Mouse (Mus musculus): ENCODE measurements around the gene Ankle1. TPM values are rescaled to one million over a fixed set of nuclear protein-coding genes. Genes with fewer than 3 reads are reported as not detected.
"Not testable (repeated sequence)": the region's sequence is repeated elsewhere in the genome, so short reads cannot be mapped to it uniquely, and the experiment has no call there.

Ankle1 gene
- total RNA-seq, 2 experiments from 2014 or later, result 14.3 to 19.8 TPM

- ATAC-seq (replicated peaks; ENCODE audit: poor library complexity), result peak; percentile 68
Observed at GRCm38 (mm10) chr8:71406099-71407015, 547 bp downstream of the Ankle1 start.

- no peak for ATAC-seq (replicated peaks; ENCODE audit: poor library complexity)
Observed at GRCm38 (mm10) chr8:71407441-71407840, 1.6 kb downstream of the Ankle1 start.

GRCm38 (mm10) chr8:71408231-71408630 lies 2.4 kb downstream of the Ankle1 start:
- no peak for ATAC-seq (replicated peaks; ENCODE audit: poor library complexity)

GRCm38 (mm10) chr8:71411535-71412273 lies 5.9 kb downstream of the Ankle1 start:
- ATAC-seq (replicated peaks; ENCODE audit: poor library complexity), result peak; percentile 52

GRCm38 (mm10) chr8:71422121-71422520 lies 16.3 kb downstream of the Ankle1 start:
- no peak for ATAC-seq (replicated peaks; ENCODE audit: poor library complexity)

GRCm38 (mm10) chr8:71432935-71433334 lies 27.1 kb downstream of the Ankle1 start:
- ATAC-seq (replicated peaks; ENCODE audit: poor library complexity), result not testable (repeated sequence)

- ATAC-seq (replicated peaks; ENCODE audit: poor library complexity), result no peak
Observed at GRCm38 (mm10) chr8:71437041-71437440, 31.2 kb downstream of the Ankle1 start.

GRCm38 (mm10) chr8:71441404-71441803 lies 35.6 kb downstream of the Ankle1 start:
- ATAC-seq (replicated peaks; ENCODE audit: poor library complexity), result peak; percentile 96

GRCm38 (mm10) chr8:71445096-71445495 lies 39.3 kb downstream of the Ankle1 start:
- ATAC-seq (replicated peaks; ENCODE audit: poor library complexity), result no peak

- ATAC-seq (replicated peaks; ENCODE audit: poor library complexity), result no peak
Observed at GRCm38 (mm10) chr8:71451337-71451736, 45.5 kb downstream of the Ankle1 start.

GRCm38 (mm10) chr8:71451777-71452176 lies 46.0 kb downstream of the Ankle1 start:
- no peak for ATAC-seq (replicated peaks; ENCODE audit: poor library complexity)

- ATAC-seq (replicated peaks; ENCODE audit: poor library complexity), result no peak
Observed at GRCm38 (mm10) chr8:71452669-71453068, 46.9 kb downstream of the Ankle1 start.

GRCm38 (mm10) chr8:71454668-71455067 lies 48.9 kb downstream of the Ankle1 start:
- ATAC-seq (replicated peaks; ENCODE audit: poor library complexity), result no peak

GRCm38 (mm10) chr8:71456906-71457305 lies 51.1 kb downstream of the Ankle1 start:
- ATAC-seq (replicated peaks; ENCODE audit: poor library complexity), result peak; percentile 68

- ATAC-seq (replicated peaks; ENCODE audit: poor library complexity), result no peak
Observed at GRCm38 (mm10) chr8:71457659-71458270, 52.0 kb downstream of the Ankle1 start.

Other genes with a start within 250 kb of the Ankle1 start
- gene Myo9b, start 133.3 kb upstream of the Ankle1 start, total RNA-seq (2015), result 29.4 and 30.4 TPM in 2 replicates
- gene Myo9b, start 133.3 kb upstream of the Ankle1 start, total RNA-seq (2017), result 37.6 and 48.7 TPM in 2 replicates
- gene Haus8, start 133.1 kb upstream of the Ankle1 start, total RNA-seq (2015), result 24.9 and 25.4 TPM in 2 replicates
- 62.8 and 66.7 TPM in 2 replicates for gene Haus8, start 133.1 kb upstream of the Ankle1 start, total RNA-seq (2017)
- gene Use1, start 39.2 kb upstream of the Ankle1 start, total RNA-seq (2015), result 107 and 116 TPM in 2 replicates
- 153 and 165 TPM in 2 replicates for gene Use1, start 39.2 kb upstream of the Ankle1 start, total RNA-seq (2017)
- 6.3 and 8.0 TPM in 2 replicates for gene Ocel1, start 34.7 kb upstream of the Ankle1 start, total RNA-seq (2015)
- 11.1 and 11.7 TPM in 2 replicates for gene Ocel1, start 34.7 kb upstream of the Ankle1 start, total RNA-seq (2017)
- gene Nr2f6, start 24.1 kb upstream of the Ankle1 start, total RNA-seq (2015), result 3.6 and 7.6 TPM in 2 replicates
- gene Nr2f6, start 24.1 kb upstream of the Ankle1 start, total RNA-seq (2017), result 4.3 and 5.6 TPM in 2 replicates
- gene Ushbp1, start 10.2 kb upstream of the Ankle1 start, total RNA-seq (2015), result not detected in 2 replicates
- not detected in 2 replicates for gene Ushbp1, start 10.2 kb upstream of the Ankle1 start, total RNA-seq (2017)
- 51.8 and 76.5 TPM in 2 replicates for gene Babam1, start 9.1 kb upstream of the Ankle1 start, total RNA-seq (2015)
- gene Babam1, start 9.1 kb upstream of the Ankle1 start, total RNA-seq (2017), result 93.7 and 122 TPM in 2 replicates
- gene Abhd8, start 57.6 kb downstream of the Ankle1 start, total RNA-seq (2015), result 2.3 and 3.1 TPM in 2 replicates
- 8.2 and 8.3 TPM in 2 replicates for gene Abhd8, start 57.6 kb downstream of the Ankle1 start, total RNA-seq (2017)
- gene Mrpl34, start 58.9 kb downstream of the Ankle1 start, total RNA-seq (2015), result 60.0 and 66.1 TPM in 2 replicates
- gene Mrpl34, start 58.9 kb downstream of the Ankle1 start, total RNA-seq (2017), result 50.2 and 53.6 TPM in 2 replicates
- gene Dda1, start 63.2 kb downstream of the Ankle1 start, total RNA-seq (2015), result 32.3 and 37.0 TPM in 2 replicates
- 14.1 and 14.7 TPM in 2 replicates for gene Dda1, start 63.2 kb downstream of the Ankle1 start, total RNA-seq (2017)
- 0.22 and 0.64 TPM in 2 replicates for gene Ano8, start 80.0 kb downstream of the Ankle1 start, total RNA-seq (2015)
- gene Ano8, start 80.0 kb downstream of the Ankle1 start, total RNA-seq (2017), result 3.1 and 3.6 TPM in 2 replicates
- 5.9 TPM in 2 replicates for gene Gtpbp3, start 82.1 kb downstream of the Ankle1 start, total RNA-seq (2015)
- 23.4 and 26.5 TPM in 2 replicates for gene Gtpbp3, start 82.1 kb downstream of the Ankle1 start, total RNA-seq (2017)
- 0.67 and 0.76 TPM in 2 replicates for gene Plvap, start 105.7 kb downstream of the Ankle1 start, total RNA-seq (2015)
- 0.71 and 2.7 TPM in 2 replicates for gene Plvap, start 105.7 kb downstream of the Ankle1 start, total RNA-seq (2017)
- 0.07 TPM in 1 of 2 replicates, not detected in the other for gene Ccdc194, start 119.7 kb downstream of the Ankle1 start, total RNA-seq (2015)
- gene Ccdc194, start 119.7 kb downstream of the Ankle1 start, total RNA-seq (2017), result not detected in 2 replicates
- 11.3 and 15.7 TPM in 2 replicates for gene Bst2, start 131.4 kb downstream of the Ankle1 start, total RNA-seq (2015)
- gene Bst2, start 131.4 kb downstream of the Ankle1 start, total RNA-seq (2017), result 50.9 and 62.2 TPM in 2 replicates
- 45.4 and 49.8 TPM in 2 replicates for gene Mvb12a, start 136.9 kb downstream of the Ankle1 start, total RNA-seq (2015)
- gene Mvb12a, start 136.9 kb downstream of the Ankle1 start, total RNA-seq (2017), result 65.6 and 76.6 TPM in 2 replicates
- 0.17 TPM in 1 of 2 replicates, not detected in the other for gene Tmem221, start 152.9 kb downstream of the Ankle1 start, total RNA-seq (2015)
- not detected in 2 replicates for gene Tmem221, start 152.9 kb downstream of the Ankle1 start, total RNA-seq (2017)
- not detected in 2 replicates for gene Nxnl1, start 160.6 kb downstream of the Ankle1 start, total RNA-seq (2015)
- gene Nxnl1, start 160.6 kb downstream of the Ankle1 start, total RNA-seq (2017), result not detected in 2 replicates
- gene Slc27a1, start 162.9 kb downstream of the Ankle1 start, total RNA-seq (2015), result 3.6 TPM in 2 replicates
- gene Slc27a1, start 162.9 kb downstream of the Ankle1 start, total RNA-seq (2017), result 3.5 and 3.8 TPM in 2 replicates
- gene Pgls, start 186.2 kb downstream of the Ankle1 start, total RNA-seq (2015), result 116 and 134 TPM in 2 replicates
- gene Pgls, start 186.2 kb downstream of the Ankle1 start, total RNA-seq (2017), result 128 and 131 TPM in 2 replicates
- 6.5 and 10.2 TPM in 2 replicates for gene Fam129c, start 191.6 kb downstream of the Ankle1 start, total RNA-seq (2015)
- gene Fam129c, start 191.6 kb downstream of the Ankle1 start, total RNA-seq (2017), result 1.00 and 5.3 TPM in 2 replicates
- 54.0 and 63.0 TPM in 2 replicates for gene Colgalt1, start 205.0 kb downstream of the Ankle1 start, total RNA-seq (2015)
- gene Colgalt1, start 205.0 kb downstream of the Ankle1 start, total RNA-seq (2017), result 62.0 and 67.2 TPM in 2 replicates